Mouse (Mus musculus): ENCODE measurements around the gene Shc3. TPM values are rescaled to one million over a fixed set of nuclear protein-coding genes. Genes with fewer than 3 reads are reported as not detected.

Gene Shc3
- polyA plus RNA-seq, 1 experiment from 2014 or later, result 0.46 TPM

GRCm38 (mm10) chr13:51524316-51524715, 44.9 kb downstream of the Shc3 start:
- no peaks in the 10 kb centered on the region for H3K9me3 ChIP-seq (ENCODE audit: control insufficient read depth, low read depth, low read length)
- H3K36me3 ChIP-seq (ENCODE audit: control insufficient read depth, insufficient read depth, low read length), result no peaks in the 10 kb centered on the region
- no peak for ATAC-seq (ENCODE audit: insufficient number of reproducible peaks, insufficient read depth, low FRiP score, low read depth)
- no peak overlapping the region for H3K4me3 ChIP-seq (ENCODE audit: low read depth, low read length)
- no peak overlapping the region for H3K27ac ChIP-seq (ENCODE audit: low read length)
- H3K4me2 ChIP-seq (replicated peaks; ENCODE audit: low read depth, low read length), result no peak overlapping the region
- H3K4me1 ChIP-seq (ENCODE audit: control insufficient read depth, insufficient read depth, low read length), result no peaks in the 10 kb centered on the region
- H3K9ac ChIP-seq (replicated peaks; ENCODE audit: low read depth, low read length), result no peak overlapping the region
- 88% methylated on average over 4 of the region's 4 CpGs for WGBS
- no peaks in the 10 kb centered on the region for H3K27me3 ChIP-seq (ENCODE audit: control insufficient read depth, insufficient read depth, low read length)

GRCm38 (mm10) chr13:51523311-51523710, 45.9 kb downstream of the Shc3 start:
- Histone ChIP-seq H3K4me1 (ENCODE audit: control insufficient read depth, insufficient read depth, low read length) (no peaks in the 10 kb centered on the region), H3K36me3 (ENCODE audit: control insufficient read depth, insufficient read depth, low read length) (no peaks in the 10 kb centered on the region), H3K4me3 (ENCODE audit: low read depth, low read length) (no peak overlapping the region), H3K27ac (ENCODE audit: low read length) (no peak overlapping the region), H3K27me3 (ENCODE audit: control insufficient read depth, insufficient read depth, low read length) (no peaks in the 10 kb centered on the region), H3K9ac (replicated peaks; ENCODE audit: low read depth, low read length) (no peak overlapping the region), H3K4me2 (replicated peaks; ENCODE audit: low read depth, low read length) (no peak overlapping the region), H3K9me3 (ENCODE audit: control insufficient read depth, low read depth, low read length) (no peaks in the 10 kb centered on the region)
- ATAC-seq (ENCODE audit: insufficient number of reproducible peaks, insufficient read depth, low FRiP score, low read depth), result no peak
- WGBS, result 93% methylated on average over 10 of the region's 10 CpGs

GRCm38 (mm10) chr13:51518880-51519279, 50.3 kb downstream of the Shc3 start:
- ATAC-seq (ENCODE audit: insufficient number of reproducible peaks, insufficient read depth, low FRiP score, low read depth), result no peak
- no peaks in the 10 kb centered on the region for H3K4me1 ChIP-seq (ENCODE audit: control insufficient read depth, insufficient read depth, low read length)
- no peak overlapping the region for H3K4me2 ChIP-seq (replicated peaks; ENCODE audit: low read depth, low read length)
- no peak overlapping the region for H3K9ac ChIP-seq (replicated peaks; ENCODE audit: low read depth, low read length)
- WGBS, result 90% methylated on average over 6 of the region's 6 CpGs
- H3K27me3 ChIP-seq (ENCODE audit: control insufficient read depth, insufficient read depth, low read length), result no peaks in the 10 kb centered on the region
- no peak overlapping the region for H3K4me3 ChIP-seq (ENCODE audit: low read depth, low read length)
- H3K27ac ChIP-seq (ENCODE audit: low read length), result no peak overlapping the region
- no peaks in the 10 kb centered on the region for H3K36me3 ChIP-seq (ENCODE audit: control insufficient read depth, insufficient read depth, low read length)
- H3K9me3 ChIP-seq (ENCODE audit: control insufficient read depth, low read depth, low read length), result no peaks in the 10 kb centered on the region

- Histone ChIP-seq H3K4me3 (ENCODE audit: low read depth, low read length) (no peak overlapping the region), H3K27me3 (ENCODE audit: control insufficient read depth, insufficient read depth, low read length) (no peaks in the 10 kb centered on the region), H3K9me3 (ENCODE audit: control insufficient read depth, low read depth, low read length) (no peaks in the 10 kb centered on the region), H3K27ac (ENCODE audit: low read length) (no peak overlapping the region), H3K4me2 (replicated peaks; ENCODE audit: low read depth, low read length) (no peak overlapping the region), H3K36me3 (ENCODE audit: control insufficient read depth, insufficient read depth, low read length) (no peaks in the 10 kb centered on the region), H3K4me1 (ENCODE audit: control insufficient read depth, insufficient read depth, low read length) (no peaks in the 10 kb centered on the region), H3K9ac (replicated peaks; ENCODE audit: low read depth, low read length) (no peak overlapping the region)
- no peak for ATAC-seq (ENCODE audit: insufficient number of reproducible peaks, insufficient read depth, low FRiP score, low read depth)
- 74% methylated on average over 4 of the region's 4 CpGs for WGBS
Observed at GRCm38 (mm10) chr13:51517943-51518342, 51.3 kb downstream of the Shc3 start.

GRCm38 (mm10) chr13:51508836-51509235, 60.4 kb downstream of the Shc3 start:
- ATAC-seq (ENCODE audit: insufficient number of reproducible peaks, insufficient read depth, low FRiP score, low read depth), result no peak
- Histone ChIP-seq H3K9ac (replicated peaks; ENCODE audit: low read depth, low read length) (no peak overlapping the region), H3K27ac (ENCODE audit: low read length) (no peak overlapping the region), H3K27me3 (ENCODE audit: control insufficient read depth, insufficient read depth, low read length) (no peaks in the 10 kb centered on the region), H3K36me3 (ENCODE audit: control insufficient read depth, insufficient read depth, low read length) (no peaks in the 10 kb centered on the region), H3K4me3 (ENCODE audit: low read depth, low read length) (no peak overlapping the region), H3K9me3 (ENCODE audit: control insufficient read depth, low read depth, low read length) (no peaks in the 10 kb centered on the region), H3K4me1 (ENCODE audit: control insufficient read depth, insufficient read depth, low read length) (no peaks in the 10 kb centered on the region), H3K4me2 (replicated peaks; ENCODE audit: low read depth, low read length) (no peak overlapping the region)
- WGBS, result 82% methylated on average over 9 of the region's 9 CpGs

GRCm38 (mm10) chr13:51505711-51506110, 63.5 kb downstream of the Shc3 start:
- Histone ChIP-seq H3K27me3 (ENCODE audit: control insufficient read depth, insufficient read depth, low read length) (no peaks in the 10 kb centered on the region), H3K9me3 (ENCODE audit: control insufficient read depth, low read depth, low read length) (no peaks in the 10 kb centered on the region), H3K4me1 (ENCODE audit: control insufficient read depth, insufficient read depth, low read length) (no peaks in the 10 kb centered on the region), H3K27ac (ENCODE audit: low read length) (no peak overlapping the region), H3K4me2 (replicated peaks; ENCODE audit: low read depth, low read length) (no peak overlapping the region), H3K36me3 (ENCODE audit: control insufficient read depth, insufficient read depth, low read length) (no peaks in the 10 kb centered on the region), H3K4me3 (ENCODE audit: low read depth, low read length) (no peak overlapping the region), H3K9ac (replicated peaks; ENCODE audit: low read depth, low read length) (no peak overlapping the region)
- no peak for ATAC-seq (ENCODE audit: insufficient number of reproducible peaks, insufficient read depth, low FRiP score, low read depth)
- 74% methylated on average over 5 of the region's 5 CpGs for WGBS

GRCm38 (mm10) chr13:51499769-51500168, 69.5 kb downstream of the Shc3 start:
- Histone ChIP-seq H3K4me2 (replicated peaks; ENCODE audit: low read depth, low read length) (no peak overlapping the region), H3K4me1 (ENCODE audit: control insufficient read depth, insufficient read depth, low read length) (no peaks in the 10 kb centered on the region), H3K4me3 (ENCODE audit: low read depth, low read length) (no peak overlapping the region), H3K27ac (ENCODE audit: low read length) (no peak overlapping the region), H3K9me3 (ENCODE audit: control insufficient read depth, low read depth, low read length) (no peaks in the 10 kb centered on the region), H3K9ac (replicated peaks; ENCODE audit: low read depth, low read length) (no peak overlapping the region), H3K36me3 (ENCODE audit: control insufficient read depth, insufficient read depth, low read length) (no peaks in the 10 kb centered on the region), H3K27me3 (ENCODE audit: control insufficient read depth, insufficient read depth, low read length) (no peaks in the 10 kb centered on the region)
- ATAC-seq (ENCODE audit: insufficient number of reproducible peaks, insufficient read depth, low FRiP score, low read depth), result no peak
- WGBS, result 68% methylated on average over 1 of the region's 1 CpGs

GRCm38 (mm10) chr13:51493676-51494075, 75.5 kb downstream of the Shc3 start:
- H3K27me3 ChIP-seq (ENCODE audit: control insufficient read depth, insufficient read depth, low read length), result no peaks in the 10 kb centered on the region
- no peak overlapping the region for H3K9ac ChIP-seq (replicated peaks; ENCODE audit: low read depth, low read length)
- no peak for ATAC-seq (ENCODE audit: insufficient number of reproducible peaks, insufficient read depth, low FRiP score, low read depth)
- H3K4me2 ChIP-seq (replicated peaks; ENCODE audit: low read depth, low read length), result no peak overlapping the region
- no peak overlapping the region for H3K27ac ChIP-seq (ENCODE audit: low read length)
- H3K36me3 ChIP-seq (ENCODE audit: control insufficient read depth, insufficient read depth, low read length), result no peaks in the 10 kb centered on the region
- no peaks in the 10 kb centered on the region for H3K9me3 ChIP-seq (ENCODE audit: control insufficient read depth, low read depth, low read length)
- no peaks in the 10 kb centered on the region for H3K4me1 ChIP-seq (ENCODE audit: control insufficient read depth, insufficient read depth, low read length)
- no peak overlapping the region for H3K4me3 ChIP-seq (ENCODE audit: low read depth, low read length)
- 83% methylated on average over 9 of the region's 9 CpGs for WGBS

- Histone ChIP-seq H3K4me1 (ENCODE audit: control insufficient read depth, insufficient read depth, low read length) (no peaks in the 10 kb centered on the region), H3K9me3 (ENCODE audit: control insufficient read depth, low read depth, low read length) (no peaks in the 10 kb centered on the region), H3K9ac (replicated peaks; ENCODE audit: low read depth, low read length) (no peak overlapping the region), H3K27me3 (ENCODE audit: control insufficient read depth, insufficient read depth, low read length) (no peaks in the 10 kb centered on the region), H3K36me3 (ENCODE audit: control insufficient read depth, insufficient read depth, low read length) (no peaks in the 10 kb centered on the region), H3K4me3 (ENCODE audit: low read depth, low read length) (no peak overlapping the region), H3K4me2 (replicated peaks; ENCODE audit: low read depth, low read length) (no peak overlapping the region), H3K27ac (ENCODE audit: low read length) (no peak overlapping the region)
- no peak for ATAC-seq (ENCODE audit: insufficient number of reproducible peaks, insufficient read depth, low FRiP score, low read depth)
- WGBS, result 62% methylated on average over 8 of the region's 8 CpGs
Observed at GRCm38 (mm10) chr13:51491649-51492435, 77.4 kb downstream of the Shc3 start.

Data from stomach, embryonic 14.5 days (tissue).